In the genomic region with DNA sequence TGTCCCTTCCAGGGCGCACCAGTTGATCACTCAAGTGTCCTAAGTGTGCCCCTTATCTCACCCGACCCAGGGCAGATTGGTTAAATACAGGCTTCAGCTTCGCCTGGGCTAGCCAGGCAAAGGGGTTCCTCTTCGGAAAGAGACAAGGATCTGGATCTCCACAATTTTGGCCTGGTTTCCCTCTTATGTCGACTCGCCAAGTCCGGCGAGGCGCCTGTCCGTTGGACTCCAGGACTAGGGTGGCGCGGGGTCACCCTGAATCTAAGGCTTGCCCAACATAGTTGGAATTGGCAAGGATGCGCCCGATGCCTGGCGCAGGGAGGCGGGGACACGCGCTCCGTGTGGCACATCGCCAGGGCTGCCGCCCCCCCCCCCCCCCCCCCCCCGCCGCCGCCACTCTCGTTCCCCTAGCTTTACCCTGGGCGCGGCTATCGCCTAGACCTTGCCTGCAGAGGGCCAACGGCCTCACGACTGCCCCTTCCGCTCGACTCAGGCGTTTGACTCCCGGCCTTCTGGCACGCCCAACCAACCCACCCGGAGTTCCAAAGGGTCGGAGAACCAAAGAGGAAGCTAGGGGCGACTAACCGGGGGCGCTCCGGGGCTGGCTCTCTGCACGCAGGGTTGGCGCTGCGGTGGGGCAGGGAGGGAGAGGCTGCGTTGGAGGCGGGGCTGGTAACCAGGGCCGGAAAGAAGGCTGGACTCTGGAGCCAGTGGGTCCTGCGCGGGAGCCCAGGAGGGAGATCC, we compare ENCODE assay signal across 8 mouse cellular contexts. TPM values are rescaled to one million over a fixed set of nuclear protein-coding genes. Genes with fewer than 3 reads are reported as not detected.
DNase-seq lines count a peak whose midpoint lies in the region; ATAC-seq and TF ChIP-seq lines count a peak whose summit lies in the region.

No protein-coding gene starts in this region.

- no peaks in the 10 kb centered on the region for H3K9me3 ChIP-seq in embryonic facial prominence, embryonic 11.5 days (replicated peaks; ENCODE audit: control insufficient read depth, low read length)
- no peaks in the 10 kb centered on the region for H3K9me3 ChIP-seq in intestine, postnatal 0 days (ENCODE audit: control insufficient read depth)

- H3K4me3 ChIP-seq in embryonic facial prominence, embryonic 11.5 days (ENCODE audit: low read depth, low read length): peak overlapping the region; percentile 70
- peak overlapping the region; percentile 64 for H3K4me3 ChIP-seq in intestine, postnatal 0 days (ENCODE audit: low read depth, low read length)

- peak; percentile 79 for DNase-seq in adrenal gland, postnatal 25 days
- DNase-seq in embryonic facial prominence, embryonic 11.5 days (ENCODE audit: low spot score): peak; percentile 75
- peak; percentile 100 for DNase-seq in heart, adult 11 months
- peak; percentile 81 for DNase-seq in left cerebral cortex, postnatal 4 days
- peak; percentile 84 for DNase-seq in mesoderm, embryonic 11.5 days (ENCODE audit: low read depth, low spot score)
- peak; percentile 73 for DNase-seq in right cerebral cortex, postnatal 14 days
- peak; percentile 82 to 85 for DNase-seq in urinary bladder, postnatal 4 days (ENCODE audit: low spot score in 2 of 2)

- peak; percentile 63 for TF ChIP-seq CTCF in intestine, postnatal 0 days (IDR thresholded peaks at IDR 0.05; ENCODE audit: low read depth)

- H3K4me1 ChIP-seq in embryonic facial prominence, embryonic 11.5 days (ENCODE audit: control insufficient read depth, insufficient read depth, low read length): no peaks in the 10 kb centered on the region
- no peaks in the 10 kb centered on the region for H3K4me1 ChIP-seq in intestine, postnatal 0 days (replicated peaks; ENCODE audit: control insufficient read depth, insufficient read depth, low read length)

- no peaks in the 10 kb centered on the region for H3K36me3 ChIP-seq in embryonic facial prominence, embryonic 11.5 days (replicated peaks; ENCODE audit: control insufficient read depth, insufficient read depth, low read depth, low read length)
- H3K36me3 ChIP-seq in intestine, postnatal 0 days (ENCODE audit: control insufficient read depth, insufficient read depth): no peaks in the 10 kb centered on the region

- peak overlapping the region; percentile 58 for H3K9ac ChIP-seq in embryonic facial prominence, embryonic 11.5 days (replicated peaks; ENCODE audit: low read length)
- H3K9ac ChIP-seq in intestine, postnatal 0 days (ENCODE audit: low read depth, low read length): peak overlapping the region; percentile 50

- H3K27ac ChIP-seq in embryonic facial prominence, embryonic 11.5 days (replicated peaks; ENCODE audit: low read depth, low read length): no peak overlapping the region
- H3K27ac ChIP-seq in intestine, postnatal 0 days (ENCODE audit: low read depth, low read length): peak overlapping the region; percentile 54

- 3% methylated on average over 36 of the region's 49 CpGs for WGBS in embryonic facial prominence, embryonic 11.5 days
- 5% methylated on average over 45 of the region's 49 CpGs for WGBS in intestine, postnatal 0 days

- H3K4me2 ChIP-seq in embryonic facial prominence, embryonic 11.5 days (ENCODE audit: low read depth, low read length): peak overlapping the region; percentile 98
- H3K4me2 ChIP-seq in intestine, postnatal 0 days (replicated peaks; ENCODE audit: low read depth): peak overlapping the region; percentile 95

- peak; percentile 66 for ATAC-seq in embryonic facial prominence, embryonic 11.5 days (replicated peaks; ENCODE audit: insufficient number of reproducible peaks, low FRiP score, low TSS enrichment, low read depth)
- peak; percentile 71 for ATAC-seq in intestine, postnatal 0 days

- no peaks in the 10 kb centered on the region for H3K27me3 ChIP-seq in embryonic facial prominence, embryonic 11.5 days (ENCODE audit: control insufficient read depth, insufficient read depth, low read length)
- H3K27me3 ChIP-seq in intestine, postnatal 0 days (replicated peaks; ENCODE audit: control insufficient read depth, insufficient read depth, low read length): 0 out of 2 replicates have a peak, but pooled peaks cover 5% of the 10 kb centered on the region

- intact Hi-C loops in left cerebral cortex, postnatal 4 days (cut with DNase I): loop anchor here (10.0 kb wide), 2 partner anchors 442 to 582 kb away; no protein-coding TSS in a partner anchor

RNA-seq across cellular contexts. Expression of gene Nrp1, which starts 1.4 kb away (rescaled TPM):
- total RNA-seq in adrenal gland, postnatal 25 days (2021): 115 and 135 TPM in 2 replicates
- 42.8 and 42.9 TPM in 2 replicates for polyA plus RNA-seq in embryonic facial prominence, embryonic 11.5 days (2014; fragmentation: Nextera tagmentation; extraction: Ambion mirVana)
- 15.7 and 18.6 TPM in 2 replicates for polyA plus RNA-seq in intestine, postnatal 0 days (2015; fragmentation: Nextera tagmentation; extraction: Ambion mirVana)
- total RNA-seq in left cerebral cortex, postnatal 4 days (2021): 10 to 100 TPM; 53.6 to 63.6 TPM
